Mouse (Mus musculus) v-Abl transformed pro-B cells (cell line): ENCODE results near the gene Alyref.

Experiments used
- in situ Hi-C, 2 experiments: fragments of 400-800 bp; cut with MboI; formaldehyde crosslinking; loops; one replicate each; pipeline ENCODE4 v1.15.1; 2025; ENCODE audit not compliant: unreplicated experiment in 2 of 2

Gene Alyref

GRCm38 (mm10) chr11:120610477-120611046 lies 12.4 kb upstream of the Alyref start:
- in situ Hi-C loops = loop anchor here in 1 of 2 experiments (25.0 kb wide), 1 partner anchor 177 kb away; the partner anchor contains the start of genes Dus1l, Gps1 and Rfng

GRCm38 (mm10) chr11:120609250-120609649 lies 11.1 kb upstream of the Alyref start:
- in situ Hi-C loops = loop anchor here in 1 of 2 experiments (25.0 kb wide), 1 partner anchor 178 kb away; the partner anchor contains the start of genes Dus1l, Gps1 and Rfng

GRCm38 (mm10) chr11:120608241-120609034 lies 10.3 kb upstream of the Alyref start, which contains the start of gene Npb:
Gene Npb, plus strand, starts transcription at chr11:120608477.
- in situ Hi-C loops = loop anchor here in 1 of 2 experiments (25.0 kb wide), 1 partner anchor 179 kb away; the partner anchor contains the start of genes Dus1l, Gps1 and Rfng

GRCm38 (mm10) chr11:120606764-120607163 lies 8.6 kb upstream of the Alyref start:
- in situ Hi-C loops = loop anchor here in 1 of 2 experiments (25.0 kb wide), 1 partner anchor 181 kb away; the partner anchor contains the start of genes Dus1l, Gps1 and Rfng

- in situ Hi-C loops = loop anchor here in 1 of 2 experiments (25.0 kb wide), 1 partner anchor 182 kb away; the partner anchor contains the start of genes Dus1l, Gps1 and Rfng
Observed at GRCm38 (mm10) chr11:120605667-120606066, 7.5 kb upstream of the Alyref start.

- in situ Hi-C loops = loop anchor here in 1 of 2 experiments (25.0 kb wide), 1 partner anchor 184 kb away; the partner anchor contains the start of genes Dus1l, Gps1 and Rfng
Observed at GRCm38 (mm10) chr11:120603545-120603944, 5.4 kb upstream of the Alyref start.

- in situ Hi-C loops = loop anchor here in 1 of 2 experiments (25.0 kb wide), 1 partner anchor 187 kb away; the partner anchor contains the start of genes Dus1l, Gps1 and Rfng
Observed at GRCm38 (mm10) chr11:120600716-120601115, 2.6 kb upstream of the Alyref start.

GRCm38 (mm10) chr11:120598990-120599549 lies 905 bp upstream of the Alyref start:
- in situ Hi-C loops = no loop called here

- in situ Hi-C loops = no loop called here
Observed at GRCm38 (mm10) chr11:120597240-120598235, 627 bp downstream of the Alyref start.

- in situ Hi-C loops = no loop called here
Observed at GRCm38 (mm10) chr11:120588531-120588930, 9.6 kb downstream of the Alyref start.

GRCm38 (mm10) chr11:120583937-120584336 lies 14.2 kb downstream of the Alyref start:
- in situ Hi-C loops = loop anchor here in 1 of 2 experiments (5.0 kb wide), 1 partner anchor 33 kb away; the partner anchor contains the start of gene Pcyt2

- in situ Hi-C loops = loop anchor here in 1 of 2 experiments (5.0 kb wide), 1 partner anchor 34 kb away; the partner anchor contains the start of gene Pcyt2
Observed at GRCm38 (mm10) chr11:120582982-120583293, 15.2 kb downstream of the Alyref start.

GRCm38 (mm10) chr11:120582268-120582981 lies 15.7 kb downstream of the Alyref start:
- in situ Hi-C loops = loop anchor here in 1 of 2 experiments (5.0 kb wide), 1 partner anchor 35 kb away; the partner anchor contains the start of gene Pcyt2

- in situ Hi-C loops = loop anchor here in 1 of 2 experiments (5.0 kb wide), 1 partner anchor 36 kb away; the partner anchor contains the start of gene Pcyt2
Observed at GRCm38 (mm10) chr11:120581490-120582267, 16.5 kb downstream of the Alyref start, which contains the start of gene Arhgdia. Gene Arhgdia, minus strand, starts transcription at chr11:120581624.

- in situ Hi-C loops = loop anchor here in 1 of 2 experiments (5.0 kb wide), 1 partner anchor 36 kb away; the partner anchor contains the start of gene Pcyt2
Observed at GRCm38 (mm10) chr11:120580871-120581331, 17.3 kb downstream of the Alyref start.

- in situ Hi-C loops = loop anchor here in 1 of 2 experiments (5.0 kb wide), 1 partner anchor 37 kb away; the partner anchor contains the start of gene Pcyt2
Observed at GRCm38 (mm10) chr11:120580190-120580589, 18.0 kb downstream of the Alyref start.

GRCm38 (mm10) chr11:120579316-120580107 lies 18.7 kb downstream of the Alyref start:
- in situ Hi-C loops = loop anchor here (5.0 kb wide), 3 partner anchors 38 to 92 kb away; partner anchors contain the start of gene Pcyt2 (in 2 of the 2)
